Mouse (Mus musculus): ENCODE results near the gene H6pd. TPM values are rescaled to one million over a fixed set of nuclear protein-coding genes. Genes with fewer than 3 reads are reported as not detected.

H6pd gene
- polyA plus RNA-seq, 1 experiment from 2014 or later = 2.5 TPM

- H3K4me1 ChIP-seq (replicated peaks; ENCODE audit: control insufficient read depth, insufficient read depth, low read length) = no peaks in the 10 kb centered on the region
- no peak overlapping the region for H3K27ac ChIP-seq (ENCODE audit: low read depth, low read length)
- no peak overlapping the region for H3K4me3 ChIP-seq (ENCODE audit: low read depth, low read length)
- H3K4me2 ChIP-seq (ENCODE audit: low read depth, low read length, severe bottlenecking) = no peak overlapping the region
- H3K9me3 ChIP-seq (ENCODE audit: control insufficient read depth, low read length) = no peaks in the 10 kb centered on the region
- DNase-seq (ENCODE audit: low spot score) (no peak), ATAC-seq (replicated peaks; ENCODE audit: low FRiP score) (no peak)
- no peak overlapping the region for H3K9ac ChIP-seq (ENCODE audit: low read length)
- no peaks in the 10 kb centered on the region for H3K27me3 ChIP-seq (ENCODE audit: control insufficient read depth, insufficient read depth, low read length)
- 92% methylated on average over 8 of the region's 8 CpGs for WGBS
- no peaks in the 10 kb centered on the region for H3K36me3 ChIP-seq (ENCODE audit: control insufficient read depth, insufficient read depth, low read length)
Measured at GRCm38 (mm10) chr4:150013186-150013690, 4.4 kb upstream of the H6pd start.

- ATAC-seq (replicated peaks; ENCODE audit: low FRiP score) (no peak), DNase-seq (ENCODE audit: low spot score) (no peak)
- Histone ChIP-seq H3K27me3 (ENCODE audit: control insufficient read depth, insufficient read depth, low read length) (no peaks in the 10 kb centered on the region), H3K4me2 (ENCODE audit: low read depth, low read length, severe bottlenecking) (no peak overlapping the region), H3K9ac (ENCODE audit: low read length) (no peak overlapping the region), H3K27ac (ENCODE audit: low read depth, low read length) (no peak overlapping the region), H3K4me3 (ENCODE audit: low read depth, low read length) (no peak overlapping the region), H3K9me3 (ENCODE audit: control insufficient read depth, low read length) (no peaks in the 10 kb centered on the region), H3K36me3 (ENCODE audit: control insufficient read depth, insufficient read depth, low read length) (no peaks in the 10 kb centered on the region), H3K4me1 (replicated peaks; ENCODE audit: control insufficient read depth, insufficient read depth, low read length) (no peaks in the 10 kb centered on the region)
- whole genome bisulfite sequencing = 82% methylated on average over 4 of the region's 4 CpGs
Measured at GRCm38 (mm10) chr4:150012322-150012723, 3.5 kb upstream of the H6pd start.

- Histone ChIP-seq H3K4me2 (ENCODE audit: low read depth, low read length, severe bottlenecking) (no peak overlapping the region), H3K36me3 (ENCODE audit: control insufficient read depth, insufficient read depth, low read length) (no peaks in the 10 kb centered on the region), H3K4me3 (ENCODE audit: low read depth, low read length) (no peak overlapping the region), H3K9ac (ENCODE audit: low read length) (no peak overlapping the region), H3K27me3 (ENCODE audit: control insufficient read depth, insufficient read depth, low read length) (no peaks in the 10 kb centered on the region), H3K4me1 (replicated peaks; ENCODE audit: control insufficient read depth, insufficient read depth, low read length) (no peaks in the 10 kb centered on the region), H3K9me3 (ENCODE audit: control insufficient read depth, low read length) (no peaks in the 10 kb centered on the region), H3K27ac (ENCODE audit: low read depth, low read length) (no peak overlapping the region)
- DNase-seq (ENCODE audit: low spot score) (no peak), ATAC-seq (replicated peaks; ENCODE audit: low FRiP score) (no peak)
- WGBS = 64% methylated on average over 10 of the region's 10 CpGs
Measured at GRCm38 (mm10) chr4:150011564-150012321, 2.9 kb upstream of the H6pd start.

GRCm38 (mm10) chr4:150010054-150010730 is 1.4 kb upstream of the H6pd start:
- H3K27me3 ChIP-seq (ENCODE audit: control insufficient read depth, insufficient read depth, low read length) = no peaks in the 10 kb centered on the region
- WGBS = 88% methylated on average over 6 of the region's 6 CpGs
- H3K9ac ChIP-seq (ENCODE audit: low read length) = no peak overlapping the region
- no peak for ATAC-seq (replicated peaks; ENCODE audit: low FRiP score)
- no peaks in the 10 kb centered on the region for H3K36me3 ChIP-seq (ENCODE audit: control insufficient read depth, insufficient read depth, low read length)
- no peak for DNase-seq (ENCODE audit: low spot score)
- H3K4me1 ChIP-seq (replicated peaks; ENCODE audit: control insufficient read depth, insufficient read depth, low read length) = no peaks in the 10 kb centered on the region
- H3K4me3 ChIP-seq (ENCODE audit: low read depth, low read length) = no peak overlapping the region
- H3K9me3 ChIP-seq (ENCODE audit: control insufficient read depth, low read length) = no peaks in the 10 kb centered on the region
- no peak overlapping the region for H3K27ac ChIP-seq (ENCODE audit: low read depth, low read length)
- H3K4me2 ChIP-seq (ENCODE audit: low read depth, low read length, severe bottlenecking) = no peak overlapping the region

- Histone ChIP-seq H3K27me3 (ENCODE audit: control insufficient read depth, insufficient read depth, low read length) (no peaks in the 10 kb centered on the region), H3K4me1 (replicated peaks; ENCODE audit: control insufficient read depth, insufficient read depth, low read length) (no peaks in the 10 kb centered on the region), H3K9ac (ENCODE audit: low read length) (no peak overlapping the region), H3K27ac (ENCODE audit: low read depth, low read length) (no peak overlapping the region), H3K4me3 (ENCODE audit: low read depth, low read length) (no peak overlapping the region), H3K36me3 (ENCODE audit: control insufficient read depth, insufficient read depth, low read length) (no peaks in the 10 kb centered on the region), H3K9me3 (ENCODE audit: control insufficient read depth, low read length) (no peaks in the 10 kb centered on the region), H3K4me2 (ENCODE audit: low read depth, low read length, severe bottlenecking) (no peak overlapping the region)
- DNase-seq (ENCODE audit: low spot score) (no peak), ATAC-seq (replicated peaks; ENCODE audit: low FRiP score) (no peak)
- WGBS = 83% methylated on average over 6 of the region's 6 CpGs
Measured at GRCm38 (mm10) chr4:150009587-150009930, 736 bp upstream of the H6pd start.

- Histone ChIP-seq H3K27me3 (ENCODE audit: control insufficient read depth, insufficient read depth, low read length) (no peaks in the 10 kb centered on the region), H3K4me2 (ENCODE audit: low read depth, low read length, severe bottlenecking) (peak overlapping the region; percentile 50), H3K9me3 (ENCODE audit: control insufficient read depth, low read length) (no peaks in the 10 kb centered on the region), H3K36me3 (ENCODE audit: control insufficient read depth, insufficient read depth, low read length) (no peaks in the 10 kb centered on the region), H3K4me1 (replicated peaks; ENCODE audit: control insufficient read depth, insufficient read depth, low read length) (no peaks in the 10 kb centered on the region), H3K4me3 (ENCODE audit: low read depth, low read length) (peak overlapping the region; percentile 68), H3K27ac (ENCODE audit: low read depth, low read length) (peak overlapping the region; percentile 71), H3K9ac (ENCODE audit: low read length) (peak overlapping the region; percentile 84)
- DNase-seq (ENCODE audit: low spot score) (peak; percentile 88), ATAC-seq (replicated peaks; ENCODE audit: low FRiP score) (peak; percentile 88)
- under 1% methylated on average over 42 of the region's 42 CpGs for WGBS
Measured at GRCm38 (mm10) chr4:150008325-150008852, 434 bp downstream of the H6pd start.

GRCm38 (mm10) chr4:150007444-150007843 is 1.4 kb downstream of the H6pd start:
- Histone ChIP-seq H3K4me2 (ENCODE audit: low read depth, low read length, severe bottlenecking) (no peak overlapping the region), H3K27me3 (ENCODE audit: control insufficient read depth, insufficient read depth, low read length) (no peaks in the 10 kb centered on the region), H3K4me3 (ENCODE audit: low read depth, low read length) (no peak overlapping the region), H3K4me1 (replicated peaks; ENCODE audit: control insufficient read depth, insufficient read depth, low read length) (no peaks in the 10 kb centered on the region), H3K36me3 (ENCODE audit: control insufficient read depth, insufficient read depth, low read length) (no peaks in the 10 kb centered on the region), H3K9ac (ENCODE audit: low read length) (no peak overlapping the region), H3K27ac (ENCODE audit: low read depth, low read length) (no peak overlapping the region), H3K9me3 (ENCODE audit: control insufficient read depth, low read length) (no peaks in the 10 kb centered on the region)
- no peak for ATAC-seq (replicated peaks; ENCODE audit: low FRiP score)
- 90% methylated on average over 3 of the region's 3 CpGs for WGBS
- DNase-seq (ENCODE audit: low spot score) = no peak

GRCm38 (mm10) chr4:150006991-150007390 is 1.8 kb downstream of the H6pd start:
- no peak overlapping the region for H3K4me2 ChIP-seq (ENCODE audit: low read depth, low read length, severe bottlenecking)
- no peak overlapping the region for H3K4me3 ChIP-seq (ENCODE audit: low read depth, low read length)
- 84% methylated on average over 8 of the region's 8 CpGs for WGBS
- no peaks in the 10 kb centered on the region for H3K36me3 ChIP-seq (ENCODE audit: control insufficient read depth, insufficient read depth, low read length)
- ATAC-seq (replicated peaks; ENCODE audit: low FRiP score) (no peak), DNase-seq (ENCODE audit: low spot score) (no peak)
- H3K27ac ChIP-seq (ENCODE audit: low read depth, low read length) = no peak overlapping the region
- no peaks in the 10 kb centered on the region for H3K9me3 ChIP-seq (ENCODE audit: control insufficient read depth, low read length)
- H3K27me3 ChIP-seq (ENCODE audit: control insufficient read depth, insufficient read depth, low read length) = no peaks in the 10 kb centered on the region
- H3K4me1 ChIP-seq (replicated peaks; ENCODE audit: control insufficient read depth, insufficient read depth, low read length) = no peaks in the 10 kb centered on the region
- H3K9ac ChIP-seq (ENCODE audit: low read length) = no peak overlapping the region
